Mouse (Mus musculus): ENCODE data around the gene Rala. TPM values are rescaled to one million over a fixed set of nuclear protein-coding genes. Genes with fewer than 3 reads are reported as not detected.

The Rala gene
- polyA plus RNA-seq, 2 experiments = 7.5 to 17.2 TPM

- Histone ChIP-seq H3K9me3 (ENCODE audit: control insufficient read depth, low read length) (no peaks in the 10 kb centered on the region), H3K36me3 (replicated peaks; ENCODE audit: control insufficient read depth, insufficient read depth, low read depth) (no peaks in the 10 kb centered on the region), H3K4me3 (ENCODE audit: insufficient read depth in 1 of 2, low read depth in 2 of 2, low read length in 2 of 2) (no peak overlapping the region), H3K27ac (no peak overlapping the region), H3K4me2 (ENCODE audit: low read depth) (no peak overlapping the region), H3K27me3 (ENCODE audit: control insufficient read depth, insufficient read depth, low read length) (no peaks in the 10 kb centered on the region), H3K4me1 (replicated peaks; ENCODE audit: control insufficient read depth in 2 of 2, insufficient read depth in 2 of 2, low read length in 1 of 2) (no peaks in the 10 kb centered on the region), H3K9ac (replicated peaks) (no peak overlapping the region)
- ATAC-seq (ENCODE audit: insufficient read depth) = no peak
- 52% methylated on average over 1 of the region's 1 CpGs for WGBS (ENCODE audit: insufficient replicate concordance)
- no peak for DNase-seq (ENCODE audit: low read depth in 3 of 3, low spot score in 3 of 3)
- TF ChIP-seq CTCF (IDR thresholded peaks at IDR 0.05; ENCODE audit: low read depth) (no peak), EP300 (IDR thresholded peaks at IDR 0.05; ENCODE audit: low read depth) (no peak)
These were observed 47.0 kb downstream of the Rala start for GRCm38 (mm10) chr13:17897040-17897439.

GRCm38 (mm10) chr13:17891545-17891944 is 52.5 kb downstream of the Rala start:
- DNase-seq (ENCODE audit: low read depth in 3 of 3, low spot score in 3 of 3) (no peak), ATAC-seq (ENCODE audit: insufficient read depth) (no peak)
- Histone ChIP-seq H3K9ac (replicated peaks) (no peak overlapping the region), H3K4me3 (ENCODE audit: insufficient read depth in 1 of 2, low read depth in 2 of 2, low read length in 2 of 2) (no peak overlapping the region), H3K27ac (no peak overlapping the region), H3K36me3 (replicated peaks; ENCODE audit: control insufficient read depth, insufficient read depth, low read depth) (no peaks in the 10 kb centered on the region), H3K9me3 (ENCODE audit: control insufficient read depth, low read length) (no peaks in the 10 kb centered on the region), H3K4me2 (ENCODE audit: low read depth) (no peak overlapping the region), H3K4me1 (replicated peaks; ENCODE audit: control insufficient read depth in 2 of 2, insufficient read depth in 2 of 2, low read length in 1 of 2) (no peaks in the 10 kb centered on the region), H3K27me3 (ENCODE audit: control insufficient read depth, insufficient read depth, low read length) (no peaks in the 10 kb centered on the region)
- no peak for TF ChIP-seq EP300 (IDR thresholded peaks at IDR 0.05; ENCODE audit: low read depth)
- no peak for TF ChIP-seq CTCF (IDR thresholded peaks at IDR 0.05; ENCODE audit: low read depth)
- WGBS (ENCODE audit: insufficient replicate concordance) = 65% methylated on average over 6 of the region's 6 CpGs

- TF ChIP-seq CTCF (IDR thresholded peaks at IDR 0.05; ENCODE audit: low read depth) = no peak
- TF ChIP-seq EP300 (IDR thresholded peaks at IDR 0.05; ENCODE audit: low read depth) = no peak
- H3K4me1 ChIP-seq (replicated peaks; ENCODE audit: control insufficient read depth in 2 of 2, insufficient read depth in 2 of 2, low read length in 1 of 2) = no peaks in the 10 kb centered on the region
- H3K27me3 ChIP-seq (ENCODE audit: control insufficient read depth, insufficient read depth, low read length) = no peaks in the 10 kb centered on the region
- no peak overlapping the region for H3K9ac ChIP-seq (replicated peaks)
- H3K4me3 ChIP-seq (ENCODE audit: insufficient read depth in 1 of 2, low read depth in 2 of 2, low read length in 2 of 2) = no peak overlapping the region
- ATAC-seq (ENCODE audit: insufficient read depth) = no peak
- no peaks in the 10 kb centered on the region for H3K9me3 ChIP-seq (ENCODE audit: control insufficient read depth, low read length)
- WGBS (ENCODE audit: insufficient replicate concordance) = 64% methylated on average over 8 of the region's 8 CpGs
- H3K27ac ChIP-seq = no peak overlapping the region
- H3K4me2 ChIP-seq (ENCODE audit: low read depth) = no peak overlapping the region
- no peak for DNase-seq (ENCODE audit: low read depth in 3 of 3, low spot score in 3 of 3)
- no peaks in the 10 kb centered on the region for H3K36me3 ChIP-seq (replicated peaks; ENCODE audit: control insufficient read depth, insufficient read depth, low read depth)
These were observed 59.8 kb downstream of the Rala start for GRCm38 (mm10) chr13:17884211-17884610.

GRCm38 (mm10) chr13:17879061-17879460 is 65.0 kb downstream of the Rala start:
- Histone ChIP-seq H3K9me3 (ENCODE audit: control insufficient read depth, low read length) (no peaks in the 10 kb centered on the region), H3K9ac (replicated peaks) (no peak overlapping the region), H3K4me3 (ENCODE audit: insufficient read depth in 1 of 2, low read depth in 2 of 2, low read length in 2 of 2) (no peak overlapping the region), H3K27ac (no peak overlapping the region), H3K4me1 (replicated peaks; ENCODE audit: control insufficient read depth in 2 of 2, insufficient read depth in 2 of 2, low read length in 1 of 2) (no peaks in the 10 kb centered on the region), H3K27me3 (ENCODE audit: control insufficient read depth, insufficient read depth, low read length) (no peaks in the 10 kb centered on the region), H3K36me3 (replicated peaks; ENCODE audit: control insufficient read depth, insufficient read depth, low read depth) (no peaks in the 10 kb centered on the region), H3K4me2 (ENCODE audit: low read depth) (no peak overlapping the region)
- DNase-seq (ENCODE audit: low read depth in 3 of 3, low spot score in 3 of 3) = no peak
- ATAC-seq (ENCODE audit: insufficient read depth) = no peak
- no peak for TF ChIP-seq CTCF (IDR thresholded peaks at IDR 0.05; ENCODE audit: low read depth)
- TF ChIP-seq EP300 (IDR thresholded peaks at IDR 0.05; ENCODE audit: low read depth) = no peak

GRCm38 (mm10) chr13:17866741-17867140 is 77.3 kb downstream of the Rala start:
- 69% methylated on average over 2 of the region's 2 CpGs for WGBS (ENCODE audit: insufficient replicate concordance)
- no peak overlapping the region for H3K4me3 ChIP-seq (ENCODE audit: insufficient read depth in 1 of 2, low read depth in 2 of 2, low read length in 2 of 2)
- no peaks in the 10 kb centered on the region for H3K4me1 ChIP-seq (replicated peaks; ENCODE audit: control insufficient read depth in 2 of 2, insufficient read depth in 2 of 2, low read length in 1 of 2)
- ATAC-seq (ENCODE audit: insufficient read depth) = no peak
- H3K9me3 ChIP-seq (ENCODE audit: control insufficient read depth, low read length) = no peaks in the 10 kb centered on the region
- TF ChIP-seq CTCF (IDR thresholded peaks at IDR 0.05; ENCODE audit: low read depth) = no peak
- TF ChIP-seq EP300 (IDR thresholded peaks at IDR 0.05; ENCODE audit: low read depth) = no peak
- no peak overlapping the region for H3K27ac ChIP-seq
- H3K27me3 ChIP-seq (ENCODE audit: control insufficient read depth, insufficient read depth, low read length) = no peaks in the 10 kb centered on the region
- no peak overlapping the region for H3K9ac ChIP-seq (replicated peaks)
- no peaks in the 10 kb centered on the region for H3K36me3 ChIP-seq (replicated peaks; ENCODE audit: control insufficient read depth, insufficient read depth, low read depth)
- no peak for DNase-seq (ENCODE audit: low read depth in 3 of 3, low spot score in 3 of 3)
- no peak overlapping the region for H3K4me2 ChIP-seq (ENCODE audit: low read depth)

All from liver, embryonic 14.5 days (tissue).